Mouse (Mus musculus): ENCODE measurements around the gene Cdc42se2. TPM values are rescaled to one million over a fixed set of nuclear protein-coding genes. Genes with fewer than 3 reads are reported as not detected.

Gene Cdc42se2
- polyA plus RNA-seq, 1 experiment from 2014 or later, result 65.1 TPM

- no peak for ATAC-seq (ENCODE audit: insufficient number of reproducible peaks, insufficient read depth, low FRiP score, low read depth)
- no peaks in the 10 kb centered on the region for H3K27me3 ChIP-seq (ENCODE audit: control insufficient read depth, insufficient read depth, low read length)
- no peaks in the 10 kb centered on the region for H3K36me3 ChIP-seq (ENCODE audit: control insufficient read depth, insufficient read depth, low read length)
- H3K27ac ChIP-seq (replicated peaks in 1 of 2; ENCODE audit: control insufficient read depth in 1 of 2, insufficient read depth in 1 of 2, low read depth in 2 of 2, low read length in 2 of 2), result no peak overlapping the region
- no peak overlapping the region for H3K4me2 ChIP-seq (ENCODE audit: low read length)
- H3K4me1 ChIP-seq (ENCODE audit: control insufficient read depth in 2 of 2, insufficient read depth in 2 of 2, low read length in 2 of 2), result no peaks in the 10 kb centered on the region
- H3K9me3 ChIP-seq (ENCODE audit: control insufficient read depth, low read length), result no peaks in the 10 kb centered on the region
- no peak overlapping the region for H3K9ac ChIP-seq (ENCODE audit: low read length)
- 78% methylated on average over 9 of the region's 9 CpGs for WGBS
- H3K4me3 ChIP-seq (ENCODE audit: control insufficient read depth in 1 of 2, insufficient read depth in 1 of 2, low read depth in 1 of 2, low read length in 2 of 2), result no peak overlapping the region
These were observed 20.2 kb upstream of the Cdc42se2 start for GRCm38 (mm10) chr11:54807669-54808068.

- H3K27ac ChIP-seq (replicated peaks in 1 of 2; ENCODE audit: control insufficient read depth in 1 of 2, insufficient read depth in 1 of 2, low read depth in 2 of 2, low read length in 2 of 2), result no peak overlapping the region
- no peak overlapping the region for H3K9ac ChIP-seq (ENCODE audit: low read length)
- H3K4me2 ChIP-seq (ENCODE audit: low read length), result no peak overlapping the region
- H3K4me3 ChIP-seq (ENCODE audit: control insufficient read depth in 1 of 2, insufficient read depth in 1 of 2, low read depth in 1 of 2, low read length in 2 of 2), result no peak overlapping the region
- ATAC-seq (ENCODE audit: insufficient number of reproducible peaks, insufficient read depth, low FRiP score, low read depth), result no peak
- no peaks in the 10 kb centered on the region for H3K27me3 ChIP-seq (ENCODE audit: control insufficient read depth, insufficient read depth, low read length)
- 85% methylated on average over 28 of the region's 28 CpGs for WGBS
- no peaks in the 10 kb centered on the region for H3K4me1 ChIP-seq (ENCODE audit: control insufficient read depth in 2 of 2, insufficient read depth in 2 of 2, low read length in 2 of 2)
- H3K9me3 ChIP-seq (ENCODE audit: control insufficient read depth, low read length), result no peaks in the 10 kb centered on the region
- H3K36me3 ChIP-seq (ENCODE audit: control insufficient read depth, insufficient read depth, low read length), result no peaks in the 10 kb centered on the region
These were observed 19.4 kb upstream of the Cdc42se2 start for GRCm38 (mm10) chr11:54806891-54807290.

- 75% methylated on average over 4 of the region's 4 CpGs for WGBS
- H3K27me3 ChIP-seq (ENCODE audit: control insufficient read depth, insufficient read depth, low read length), result no peaks in the 10 kb centered on the region
- ATAC-seq (ENCODE audit: insufficient number of reproducible peaks, insufficient read depth, low FRiP score, low read depth), result no peak
- H3K4me2 ChIP-seq (ENCODE audit: low read length), result no peak overlapping the region
- no peak overlapping the region for H3K4me3 ChIP-seq (ENCODE audit: control insufficient read depth in 1 of 2, insufficient read depth in 1 of 2, low read depth in 1 of 2, low read length in 2 of 2)
- no peaks in the 10 kb centered on the region for H3K36me3 ChIP-seq (ENCODE audit: control insufficient read depth, insufficient read depth, low read length)
- no peak overlapping the region; a peak in 1 of 4 replicates for H3K27ac ChIP-seq (replicated peaks in 1 of 2; ENCODE audit: control insufficient read depth in 1 of 2, insufficient read depth in 1 of 2, low read depth in 2 of 2, low read length in 2 of 2)
- no peak overlapping the region for H3K9ac ChIP-seq (ENCODE audit: low read length)
- no peaks in the 10 kb centered on the region for H3K4me1 ChIP-seq (ENCODE audit: control insufficient read depth in 2 of 2, insufficient read depth in 2 of 2, low read length in 2 of 2)
- no peaks in the 10 kb centered on the region for H3K9me3 ChIP-seq (ENCODE audit: control insufficient read depth, low read length)
These were observed 17.7 kb upstream of the Cdc42se2 start for GRCm38 (mm10) chr11:54805196-54805595.

GRCm38 (mm10) chr11:54802621-54803020, 15.1 kb upstream of the Cdc42se2 start:
- Histone ChIP-seq H3K27me3 (ENCODE audit: control insufficient read depth, insufficient read depth, low read length) (no peaks in the 10 kb centered on the region), H3K27ac (replicated peaks in 1 of 2; ENCODE audit: control insufficient read depth in 1 of 2, insufficient read depth in 1 of 2, low read depth in 2 of 2, low read length in 2 of 2) (no peak overlapping the region), H3K9ac (ENCODE audit: low read length) (no peak overlapping the region), H3K9me3 (ENCODE audit: control insufficient read depth, low read length) (no peaks in the 10 kb centered on the region), H3K4me1 (ENCODE audit: control insufficient read depth in 2 of 2, insufficient read depth in 2 of 2, low read length in 2 of 2) (no peaks in the 10 kb centered on the region), H3K36me3 (ENCODE audit: control insufficient read depth, insufficient read depth, low read length) (no peaks in the 10 kb centered on the region), H3K4me3 (ENCODE audit: control insufficient read depth in 1 of 2, insufficient read depth in 1 of 2, low read depth in 1 of 2, low read length in 2 of 2) (no peak overlapping the region), H3K4me2 (ENCODE audit: low read length) (no peak overlapping the region)
- ATAC-seq (ENCODE audit: insufficient number of reproducible peaks, insufficient read depth, low FRiP score, low read depth), result no peak
- WGBS, result 55% methylated on average over 6 of the region's 6 CpGs

GRCm38 (mm10) chr11:54801791-54802558, 14.5 kb upstream of the Cdc42se2 start:
- H3K4me1 ChIP-seq (ENCODE audit: control insufficient read depth in 2 of 2, insufficient read depth in 2 of 2, low read length in 2 of 2), result no peaks in the 10 kb centered on the region
- 63% methylated on average over 6 of the region's 6 CpGs for WGBS
- H3K27ac ChIP-seq (replicated peaks in 1 of 2; ENCODE audit: control insufficient read depth in 1 of 2, insufficient read depth in 1 of 2, low read depth in 2 of 2, low read length in 2 of 2), result no peak overlapping the region
- no peak overlapping the region for H3K4me3 ChIP-seq (ENCODE audit: control insufficient read depth in 1 of 2, insufficient read depth in 1 of 2, low read depth in 1 of 2, low read length in 2 of 2)
- no peak overlapping the region for H3K9ac ChIP-seq (ENCODE audit: low read length)
- ATAC-seq (ENCODE audit: insufficient number of reproducible peaks, insufficient read depth, low FRiP score, low read depth), result no peak
- no peak overlapping the region for H3K4me2 ChIP-seq (ENCODE audit: low read length)
- no peaks in the 10 kb centered on the region for H3K27me3 ChIP-seq (ENCODE audit: control insufficient read depth, insufficient read depth, low read length)
- H3K36me3 ChIP-seq (ENCODE audit: control insufficient read depth, insufficient read depth, low read length), result no peaks in the 10 kb centered on the region
- H3K9me3 ChIP-seq (ENCODE audit: control insufficient read depth, low read length), result no peaks in the 10 kb centered on the region

GRCm38 (mm10) chr11:54796551-54796950, 9.1 kb upstream of the Cdc42se2 start:
- no peaks in the 10 kb centered on the region for H3K36me3 ChIP-seq (ENCODE audit: control insufficient read depth, insufficient read depth, low read length)
- H3K4me1 ChIP-seq (ENCODE audit: control insufficient read depth in 2 of 2, insufficient read depth in 2 of 2, low read length in 2 of 2), result no peaks in the 10 kb centered on the region
- WGBS, result 69% methylated on average over 11 of the region's 11 CpGs
- H3K9me3 ChIP-seq (ENCODE audit: control insufficient read depth, low read length), result no peaks in the 10 kb centered on the region
- no peak for ATAC-seq (ENCODE audit: insufficient number of reproducible peaks, insufficient read depth, low FRiP score, low read depth)
- no peak overlapping the region for H3K4me3 ChIP-seq (ENCODE audit: control insufficient read depth in 1 of 2, insufficient read depth in 1 of 2, low read depth in 1 of 2, low read length in 2 of 2)
- no peak overlapping the region for H3K4me2 ChIP-seq (ENCODE audit: low read length)
- H3K27ac ChIP-seq (replicated peaks in 1 of 2; ENCODE audit: control insufficient read depth in 1 of 2, insufficient read depth in 1 of 2, low read depth in 2 of 2, low read length in 2 of 2), result no peak overlapping the region
- no peak overlapping the region for H3K9ac ChIP-seq (ENCODE audit: low read length)
- H3K27me3 ChIP-seq (ENCODE audit: control insufficient read depth, insufficient read depth, low read length), result no peaks in the 10 kb centered on the region

GRCm38 (mm10) chr11:54794678-54795077, 7.2 kb upstream of the Cdc42se2 start:
- Histone ChIP-seq H3K9ac (ENCODE audit: low read length) (no peak overlapping the region), H3K36me3 (ENCODE audit: control insufficient read depth, insufficient read depth, low read length) (no peaks in the 10 kb centered on the region), H3K4me1 (ENCODE audit: control insufficient read depth in 2 of 2, insufficient read depth in 2 of 2, low read length in 2 of 2) (no peaks in the 10 kb centered on the region), H3K9me3 (ENCODE audit: control insufficient read depth, low read length) (no peaks in the 10 kb centered on the region), H3K27me3 (ENCODE audit: control insufficient read depth, insufficient read depth, low read length) (no peaks in the 10 kb centered on the region), H3K4me3 (ENCODE audit: control insufficient read depth in 1 of 2, insufficient read depth in 1 of 2, low read depth in 1 of 2, low read length in 2 of 2) (no peak overlapping the region), H3K4me2 (ENCODE audit: low read length) (no peak overlapping the region), H3K27ac (replicated peaks in 1 of 2; ENCODE audit: control insufficient read depth in 1 of 2, insufficient read depth in 1 of 2, low read depth in 2 of 2, low read length in 2 of 2) (no peak overlapping the region)
- ATAC-seq (ENCODE audit: insufficient number of reproducible peaks, insufficient read depth, low FRiP score, low read depth), result no peak
- WGBS, result 84% methylated on average over 3 of the region's 3 CpGs

GRCm38 (mm10) chr11:54793173-54793572, 5.7 kb upstream of the Cdc42se2 start:
- Histone ChIP-seq H3K9ac (ENCODE audit: low read length) (no peak overlapping the region), H3K36me3 (ENCODE audit: control insufficient read depth, insufficient read depth, low read length) (no peaks in the 10 kb centered on the region), H3K4me2 (ENCODE audit: low read length) (no peak overlapping the region), H3K4me1 (ENCODE audit: control insufficient read depth in 2 of 2, insufficient read depth in 2 of 2, low read length in 2 of 2) (no peaks in the 10 kb centered on the region), H3K9me3 (ENCODE audit: control insufficient read depth, low read length) (no peaks in the 10 kb centered on the region), H3K4me3 (ENCODE audit: control insufficient read depth in 1 of 2, insufficient read depth in 1 of 2, low read depth in 1 of 2, low read length in 2 of 2) (no peak overlapping the region), H3K27ac (replicated peaks in 1 of 2; ENCODE audit: control insufficient read depth in 1 of 2, insufficient read depth in 1 of 2, low read depth in 2 of 2, low read length in 2 of 2) (no peak overlapping the region), H3K27me3 (ENCODE audit: control insufficient read depth, insufficient read depth, low read length) (no peaks in the 10 kb centered on the region)
- 61% methylated on average over 1 of the region's 1 CpGs for WGBS
- no peak for ATAC-seq (ENCODE audit: insufficient number of reproducible peaks, insufficient read depth, low FRiP score, low read depth)
